Mouse (Mus musculus) cortical plate, adult 2 months (tissue): ENCODE data around the gene Zfpl1. TPM values are rescaled to one million over a fixed set of nuclear protein-coding genes. Genes with fewer than 3 reads are reported as not detected.
A peak's percentile ranks its signal among the peaks of the same experiment; 100 is the strongest.
"Not testable (repeated sequence)": the region's sequence is repeated elsewhere in the genome, so short reads cannot be mapped to it uniquely, and the experiment has no call there.

Source experiments
- H3K27ac ChIP-seq: fragments of 200-500 bp; 2 replicates; pipeline ENCODE4 v1.5.1; 2012; ENCODE audit warnings: low read length, control low read depth, inconsistent platforms; ENCODE audit not compliant: insufficient read depth
- H3K4me1 ChIP-seq: fragments of 200-500 bp; 2 replicates; pipeline ENCODE4 v1.6.1; 2011; ENCODE audit warnings: low read length; ENCODE audit not compliant: control insufficient read depth, insufficient read depth
- H3K4me3 ChIP-seq: fragments of 200-500 bp; 2 replicates; pipeline ENCODE4 v1.5.1; 2011; ENCODE audit warnings: mild to moderate bottlenecking, low read length, control low read depth; ENCODE audit not compliant: insufficient read depth
- CTCF ChIP-seq: fragments of 200-500 bp; IDR thresholded peaks from 2 replicates; pipeline ENCODE4 v1.5.1; 2011; ENCODE audit warnings: mild to moderate bottlenecking, control low read depth, low read length; ENCODE audit not compliant: insufficient read depth; ENCODE audit errors: extremely low read depth
- POLR2A ChIP-seq: fragments of 200-500 bp; IDR thresholded peaks from 2 replicates; pipeline ENCODE4 v1.6.1; 2011; ENCODE audit warnings: mild to moderate bottlenecking, low read length, control low read depth; ENCODE audit not compliant: insufficient read depth; ENCODE audit errors: extremely low read depth
- polyA plus RNA-seq: library from polyadenylated mRNA; depleted of rRNA; stranded (reverse); fragments of >200 nt; gene quantifications from 2 replicates; pipeline ENCODE4 v1.2.3, GENCODE M21; 2012

Zfpl1 gene
- polyA plus RNA-seq, 1 experiment, result 83.9 TPM

- Histone ChIP-seq H3K4me1 (peaks cover 6% of the 10 kb centered on the region), H3K27ac (no peak overlapping the region), H3K4me3 (peak overlapping the region; percentile 81)
- TF ChIP-seq CTCF, result no peak
- TF ChIP-seq POLR2A, result no peak
These were observed 36.9 kb downstream of the Zfpl1 start for GRCm38 (mm10) chr19:6047899-6048166.

- no peak for TF ChIP-seq POLR2A
- TF ChIP-seq CTCF, result no peak
- Histone ChIP-seq H3K27ac (peak overlapping the region; percentile 48; the same call in 1 of the 2 replicates), H3K4me1 (peaks cover 6% of the 10 kb centered on the region), H3K4me3 (peak overlapping the region; percentile 81)
These were observed 37.4 kb downstream of the Zfpl1 start for GRCm38 (mm10) chr19:6047154-6047898.

GRCm38 (mm10) chr19:6046294-6047153, 38.2 kb downstream of the Zfpl1 start, which contains the start of gene Syvn1:
Gene Syvn1, plus strand, starts transcription at chr19:6046576.
- Histone ChIP-seq H3K4me3 (peak within 1 kb of the TSS; percentile 81), H3K27ac (peak within 1 kb of the TSS; percentile 95), H3K4me1 (peaks cover 6% of the 10 kb centered on the region)
- no peak for TF ChIP-seq CTCF
- peak; percentile 79 for TF ChIP-seq POLR2A

GRCm38 (mm10) chr19:6045366-6046293, 39.1 kb downstream of the Zfpl1 start:
- no peak for TF ChIP-seq CTCF
- TF ChIP-seq POLR2A, result no peak
- Histone ChIP-seq H3K4me3 (peak overlapping the region; percentile 81), H3K4me1 (peaks cover 6% of the 10 kb centered on the region), H3K27ac (peak overlapping the region; percentile 95)

GRCm38 (mm10) chr19:6044102-6044501, 40.7 kb downstream of the Zfpl1 start:
- H3K4me1 ChIP-seq, H3K4me3 ChIP-seq, H3K27ac ChIP-seq: not testable (repeated sequence)

GRCm38 (mm10) chr19:6042293-6042692, 42.5 kb downstream of the Zfpl1 start:
- Histone ChIP-seq H3K27ac (no peak overlapping the region), H3K4me1 (0 out of 2 replicates have a peak, but pooled peaks cover 2% of the 10 kb centered on the region), H3K4me3 (no peak overlapping the region)
- no peak for TF ChIP-seq POLR2A
- no peak for TF ChIP-seq CTCF

GRCm38 (mm10) chr19:6040002-6040401, 44.8 kb downstream of the Zfpl1 start:
- TF ChIP-seq POLR2A, result no peak
- TF ChIP-seq CTCF, result no peak
- no peak overlapping the region for H3K4me3 ChIP-seq
- H3K4me1 ChIP-seq, result no peaks in the 10 kb centered on the region
- H3K27ac ChIP-seq, result no peak overlapping the region

GRCm38 (mm10) chr19:6038326-6038725, 46.4 kb downstream of the Zfpl1 start:
- Histone ChIP-seq H3K4me3 (no peak overlapping the region), H3K4me1 (no peaks in the 10 kb centered on the region)
- TF ChIP-seq POLR2A (no peak), CTCF (no peak)

GRCm38 (mm10) chr19:6037695-6038094, 47.1 kb downstream of the Zfpl1 start:
- no peak for TF ChIP-seq POLR2A
- TF ChIP-seq CTCF, result no peak
- Histone ChIP-seq H3K4me3 (no peak overlapping the region), H3K27ac (no peak overlapping the region), H3K4me1 (no peaks in the 10 kb centered on the region)

More at GRCm38 (mm10) chr19:6038326-6038725, 46.4 kb downstream of the Zfpl1 start:
- no peak overlapping the region for H3K27ac ChIP-seq
